Mouse (Mus musculus): ENCODE measurements at regions not wholly inside any gene's neighbourhood (a gene's known extent, or its start where the extent isn't known, plus 50 kb on each side); places are given as distances from the start of the nearest gene placed in this dataset.

DNA sequence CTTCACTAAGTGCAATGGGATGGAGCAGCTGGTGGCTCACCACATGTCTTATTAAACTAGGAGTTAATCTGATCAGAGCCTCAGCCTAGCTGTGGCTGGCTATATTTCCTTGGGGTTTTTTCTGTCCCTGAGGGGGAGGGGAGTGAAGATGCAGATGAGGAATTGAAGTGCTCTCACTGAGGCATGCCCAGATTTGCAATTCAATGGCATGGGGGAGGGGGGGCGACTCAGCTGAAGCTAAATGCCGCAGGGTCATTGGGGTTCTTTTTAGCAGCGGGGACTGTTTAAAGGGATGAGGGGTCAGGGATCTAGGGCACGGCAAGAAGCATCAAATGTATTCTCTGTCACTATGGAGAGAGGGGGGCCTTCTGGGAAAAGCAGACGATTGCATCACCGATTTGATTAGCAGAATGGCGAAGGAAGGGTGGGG lies 235.1 kb upstream of the Gap43 start:
- WGBS = 11% methylated on average over 7 of the region's 7 CpGs
- TF ChIP-seq POLR2A (IDR thresholded peaks at IDR 0.05; ENCODE audit: borderline replicate concordance, insufficient read depth, low read length) = no peak
- no peaks in the 10 kb centered on the region for H3K4me1 ChIP-seq (ENCODE audit: control insufficient read depth, insufficient read depth, low read length)
- no peaks in the 10 kb centered on the region for H3K27me3 ChIP-seq (ENCODE audit: control insufficient read depth, insufficient read depth, low read length)
- H3K4me3 ChIP-seq (replicated peaks; ENCODE audit: insufficient read depth, low read depth, low read length) = no peak overlapping the region
- no peak overlapping the region for H3K27ac ChIP-seq (ENCODE audit: insufficient read depth, low read length)
- DNase-seq = no peak

DNA sequence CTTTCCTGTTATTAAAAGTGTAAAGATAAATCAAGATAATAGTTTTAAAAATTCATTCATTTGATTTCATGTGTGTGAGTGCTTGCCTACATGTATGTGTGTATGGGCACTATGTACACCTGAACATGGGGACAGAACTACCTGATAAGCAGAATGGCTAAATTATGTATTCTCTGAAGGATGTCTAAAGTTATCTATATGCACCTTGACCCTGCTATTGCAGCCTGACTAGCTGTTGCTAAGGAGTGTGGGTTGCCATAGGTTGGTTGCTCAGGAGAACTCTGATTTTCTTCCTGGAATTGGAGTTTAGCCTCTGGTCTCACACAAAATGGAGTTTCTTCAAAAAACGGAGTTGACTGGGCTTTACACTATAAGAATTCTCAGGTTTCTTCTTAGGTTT lies 234.5 kb upstream of the Gap43 start:
- no peak for DNase-seq
- WGBS = 60% methylated on average over 1 of the region's 1 CpGs
- Histone ChIP-seq H3K27ac (ENCODE audit: insufficient read depth, low read length) (no peak overlapping the region), H3K27me3 (ENCODE audit: control insufficient read depth, insufficient read depth, low read length) (no peaks in the 10 kb centered on the region), H3K4me3 (replicated peaks; ENCODE audit: insufficient read depth, low read depth, low read length) (no peak overlapping the region), H3K4me1 (ENCODE audit: control insufficient read depth, insufficient read depth, low read length) (no peaks in the 10 kb centered on the region)
- TF ChIP-seq CTCF (IDR thresholded peaks at IDR 0.05; ENCODE audit: borderline replicate concordance, insufficient read depth, low read depth, low read length) (no peak), POLR2A (IDR thresholded peaks at IDR 0.05; ENCODE audit: borderline replicate concordance, insufficient read depth, low read length) (no peak)

DNA sequence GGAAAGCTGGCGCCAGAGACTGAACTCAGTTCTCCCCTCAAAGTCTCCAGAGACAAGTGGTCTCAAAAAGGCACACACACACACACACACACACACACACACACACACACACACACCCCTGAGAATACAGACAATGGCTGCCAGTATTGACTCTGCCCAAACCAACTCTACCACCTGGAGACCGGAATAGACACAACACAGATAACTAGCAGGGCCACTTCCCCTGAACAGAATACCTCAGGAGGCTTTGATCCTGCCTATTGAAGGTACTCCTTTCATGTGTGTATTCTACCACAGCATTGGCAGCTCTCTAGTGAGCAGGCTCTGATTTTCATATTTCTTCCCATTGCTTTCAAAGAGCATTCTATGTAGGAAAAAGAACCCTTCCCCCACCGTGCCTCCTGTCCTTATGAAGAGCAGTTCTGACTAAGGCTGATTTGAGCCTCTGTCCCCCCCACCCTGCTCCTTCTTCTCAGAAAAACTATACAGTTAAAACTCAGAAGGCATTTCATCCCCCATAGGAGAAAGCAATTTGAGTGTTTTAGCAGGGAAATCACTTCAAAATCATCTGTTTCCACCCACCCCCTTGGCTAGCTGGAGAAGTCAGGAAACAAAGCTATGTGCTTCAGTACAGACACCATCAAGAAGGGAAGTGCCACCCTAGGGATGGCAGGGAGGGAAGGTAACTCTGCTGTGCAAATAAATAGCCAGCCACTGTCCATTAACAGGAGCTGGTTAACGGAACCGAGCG lies 230.0 kb upstream of the Gap43 start:
- H3K27me3 ChIP-seq (ENCODE audit: control insufficient read depth, insufficient read depth, low read length) = no peaks in the 10 kb centered on the region
- WGBS = 77% methylated on average over 6 of the region's 6 CpGs
- TF ChIP-seq POLR2A (IDR thresholded peaks at IDR 0.05; ENCODE audit: borderline replicate concordance, insufficient read depth, low read length) = no peak
- no peak for TF ChIP-seq CTCF (IDR thresholded peaks at IDR 0.05; ENCODE audit: borderline replicate concordance, insufficient read depth, low read depth, low read length)
- H3K4me1 ChIP-seq (ENCODE audit: control insufficient read depth, insufficient read depth, low read length) = no peaks in the 10 kb centered on the region
- no peak overlapping the region for H3K4me3 ChIP-seq (replicated peaks; ENCODE audit: insufficient read depth, low read depth, low read length)
- no peak overlapping the region for H3K27ac ChIP-seq (ENCODE audit: insufficient read depth, low read length)
- DNase-seq = no peak

DNA sequence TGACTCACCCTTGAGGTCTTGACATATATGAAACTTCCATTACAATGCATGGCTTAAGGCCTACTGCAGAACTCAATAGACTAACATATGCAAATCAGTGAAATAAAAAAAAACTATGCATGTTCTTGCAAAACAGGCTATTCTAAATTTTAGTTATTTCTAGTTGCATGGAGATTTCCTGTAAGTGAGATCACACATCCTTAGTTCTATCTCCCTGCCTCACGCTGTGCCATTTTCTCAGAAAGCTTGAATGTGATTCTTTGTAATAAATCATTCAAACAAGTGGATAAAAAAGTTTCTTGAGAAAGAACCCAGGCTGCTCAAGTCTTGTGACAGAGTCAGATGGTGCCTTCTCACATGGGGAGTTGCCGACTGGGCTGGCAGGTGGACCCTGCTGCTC lies 228.9 kb upstream of the Gap43 start:
- no peak for DNase-seq
- TF ChIP-seq POLR2A (IDR thresholded peaks at IDR 0.05; ENCODE audit: borderline replicate concordance, insufficient read depth, low read length) (no peak), CTCF (IDR thresholded peaks at IDR 0.05; ENCODE audit: borderline replicate concordance, insufficient read depth, low read depth, low read length) (no peak)
- 79% methylated on average over 2 of the region's 2 CpGs for whole genome bisulfite sequencing

DNA sequence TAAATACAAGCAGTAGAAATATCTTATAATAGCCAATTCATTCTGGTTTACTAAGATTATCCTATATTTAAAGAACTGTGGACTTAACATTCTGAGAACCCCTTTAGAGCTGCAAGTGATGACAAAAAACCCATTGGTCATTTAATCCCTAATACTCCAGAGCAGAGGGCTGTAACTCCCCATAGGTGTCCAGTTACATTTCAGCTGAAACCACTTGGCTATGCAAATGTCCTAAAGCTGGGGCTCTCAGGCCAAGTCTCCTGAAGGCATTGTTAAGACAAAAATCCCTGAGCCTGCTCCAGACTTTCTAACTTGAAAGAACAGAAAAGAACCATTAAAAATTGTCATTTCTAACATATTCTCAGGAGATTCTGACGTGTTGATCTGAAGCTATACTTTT lies 209.1 kb upstream of the Gap43 start:
- 88% methylated on average over 1 of the region's 1 CpGs for WGBS

More for the DNA sequence above, 228.9 kb upstream of the Gap43 start:
- Histone ChIP-seq H3K4me1 (ENCODE audit: control insufficient read depth, insufficient read depth, low read length) (no peaks in the 10 kb centered on the region), H3K27ac (ENCODE audit: insufficient read depth, low read length) (no peak overlapping the region), H3K4me3 (replicated peaks; ENCODE audit: insufficient read depth, low read depth, low read length) (no peak overlapping the region), H3K27me3 (ENCODE audit: control insufficient read depth, insufficient read depth, low read length) (no peaks in the 10 kb centered on the region)

DNA sequence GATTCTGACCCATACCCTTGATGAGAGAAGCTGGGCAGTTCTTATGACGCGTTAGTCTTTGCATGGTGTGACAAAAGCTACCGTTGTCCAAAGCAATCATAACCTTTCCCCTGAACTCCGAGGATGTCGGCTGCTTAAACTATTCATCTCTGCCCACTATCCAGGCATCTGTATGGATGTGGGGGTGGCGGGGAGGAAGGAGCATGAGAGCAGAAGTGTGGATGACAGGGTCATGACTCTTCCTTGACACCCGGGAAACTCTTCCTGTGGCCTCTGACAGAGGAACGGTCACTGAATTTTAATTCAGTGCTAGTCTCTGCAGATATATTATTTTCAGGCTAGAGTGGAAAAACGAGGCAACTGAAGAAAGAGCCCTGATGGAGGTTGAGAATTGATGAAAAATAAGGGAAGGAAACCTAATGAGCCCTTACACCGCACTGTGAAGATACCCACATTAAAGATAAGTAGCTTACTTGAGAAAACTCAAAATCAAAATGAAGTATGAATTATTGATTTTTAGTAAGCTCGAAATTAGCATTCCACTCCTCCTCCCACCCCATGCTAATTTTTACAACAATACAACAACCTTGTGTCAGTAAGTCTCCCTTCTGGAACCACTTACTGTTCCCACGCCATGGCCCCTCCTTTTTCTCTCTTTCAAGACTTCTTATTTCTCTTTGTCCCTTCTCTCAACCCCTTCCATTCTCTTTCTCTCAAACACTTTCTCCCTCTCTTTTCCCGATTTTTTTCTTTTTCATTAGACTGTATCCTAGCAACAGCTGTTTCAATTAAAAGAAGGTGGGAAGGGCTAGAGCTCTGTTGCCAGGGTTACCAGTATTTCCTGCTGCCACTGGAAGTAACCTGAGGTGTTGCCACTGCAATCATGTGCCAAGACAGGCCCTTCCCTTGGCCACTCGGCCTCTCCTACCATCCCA lies 206.0 kb upstream of the Gap43 start:
- Histone ChIP-seq H3K27ac (ENCODE audit: insufficient read depth, low read length) (no peak overlapping the region), H3K4me1 (ENCODE audit: control insufficient read depth, insufficient read depth, low read length) (no peaks in the 10 kb centered on the region), H3K4me3 (replicated peaks; ENCODE audit: insufficient read depth, low read depth, low read length) (no peak overlapping the region), H3K27me3 (ENCODE audit: control insufficient read depth, insufficient read depth, low read length) (no peaks in the 10 kb centered on the region)
- TF ChIP-seq POLR2A (IDR thresholded peaks at IDR 0.05; ENCODE audit: borderline replicate concordance, insufficient read depth, low read length) = no peak
- TF ChIP-seq CTCF (IDR thresholded peaks at IDR 0.05; ENCODE audit: borderline replicate concordance, insufficient read depth, low read depth, low read length) = no peak
- no peak for DNase-seq
- 30% methylated on average over 14 of the region's 14 CpGs for WGBS

More for the DNA sequence above, 209.1 kb upstream of the Gap43 start:
- Histone ChIP-seq H3K4me1 (ENCODE audit: control insufficient read depth, insufficient read depth, low read length) (no peaks in the 10 kb centered on the region), H3K27me3 (ENCODE audit: control insufficient read depth, insufficient read depth, low read length) (no peaks in the 10 kb centered on the region), H3K4me3 (replicated peaks; ENCODE audit: insufficient read depth, low read depth, low read length) (no peak overlapping the region), H3K27ac (ENCODE audit: insufficient read depth, low read length) (no peak overlapping the region)
- DNase-seq = no peak
- TF ChIP-seq CTCF (IDR thresholded peaks at IDR 0.05; ENCODE audit: borderline replicate concordance, insufficient read depth, low read depth, low read length) (no peak), POLR2A (IDR thresholded peaks at IDR 0.05; ENCODE audit: borderline replicate concordance, insufficient read depth, low read length) (no peak)

DNA sequence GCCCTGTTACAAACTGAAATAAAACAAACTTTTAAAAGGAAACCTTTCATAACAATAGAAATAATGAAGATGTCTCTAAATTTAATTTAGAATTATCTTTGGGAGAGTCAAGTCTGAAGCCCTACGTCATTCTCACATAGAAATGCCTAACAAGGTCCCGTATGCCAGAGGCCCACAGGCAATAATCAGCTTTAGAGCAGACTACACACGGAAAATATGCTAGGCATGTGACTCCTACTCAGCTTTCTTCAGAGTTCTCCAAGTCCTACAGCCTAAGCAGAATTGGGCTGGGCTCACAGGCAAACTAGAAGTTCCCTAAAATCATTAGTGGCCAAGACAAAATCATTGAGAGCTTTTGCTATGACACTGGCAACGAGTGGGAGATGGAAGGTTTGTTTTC lies 176.9 kb upstream of the Gap43 start:
- DNase-seq = no peak
- no peak overlapping the region for H3K4me3 ChIP-seq (replicated peaks; ENCODE audit: insufficient read depth, low read depth, low read length)
- no peaks in the 10 kb centered on the region for H3K27me3 ChIP-seq (ENCODE audit: control insufficient read depth, insufficient read depth, low read length)
- no peak overlapping the region for H3K27ac ChIP-seq (ENCODE audit: insufficient read depth, low read length)
- TF ChIP-seq POLR2A (IDR thresholded peaks at IDR 0.05; ENCODE audit: borderline replicate concordance, insufficient read depth, low read length) (no peak), CTCF (IDR thresholded peaks at IDR 0.05; ENCODE audit: borderline replicate concordance, insufficient read depth, low read depth, low read length) (no peak)
- WGBS = 84% methylated on average over 4 of the region's 4 CpGs
- no peaks in the 10 kb centered on the region for H3K4me1 ChIP-seq (ENCODE audit: control insufficient read depth, insufficient read depth, low read length)

Data from cerebellum, adult 2 months (tissue).